Mouse (Mus musculus) 3134 (cell line): ENCODE measurements at regions not wholly inside any gene's neighbourhood (a gene's known extent, or its start where the extent isn't known, plus 50 kb on each side); places are given as distances from the start of the nearest gene placed in this dataset.

Experiments
- DNase-seq: peaks from one replicate; pipeline ENCODE4 v3.0.0-alpha.2; 2011; ENCODE audit warnings: low spot score; ENCODE audit not compliant: insufficient read length; ENCODE audit errors: extremely low read depth

DNA sequence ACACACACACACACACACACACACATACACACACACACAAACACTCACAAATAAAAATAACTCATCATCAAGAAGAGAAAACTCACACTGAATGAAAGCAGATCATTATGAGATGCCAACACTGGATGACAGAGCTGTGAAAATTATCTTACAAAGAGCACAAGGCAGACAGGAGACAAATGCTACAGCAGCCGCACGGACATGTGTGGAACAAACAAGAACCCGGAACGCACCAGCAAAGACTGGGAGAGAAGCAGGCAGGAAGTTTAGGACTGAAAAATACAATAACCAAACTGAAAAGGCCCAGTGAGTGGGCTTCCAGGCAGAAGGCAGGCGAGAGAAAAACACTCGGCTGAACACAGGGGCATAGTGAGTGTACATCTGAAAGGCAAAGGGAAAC lies 148.2 kb downstream of the Rplp1 start:
- no peak for DNase-seq

DNA sequence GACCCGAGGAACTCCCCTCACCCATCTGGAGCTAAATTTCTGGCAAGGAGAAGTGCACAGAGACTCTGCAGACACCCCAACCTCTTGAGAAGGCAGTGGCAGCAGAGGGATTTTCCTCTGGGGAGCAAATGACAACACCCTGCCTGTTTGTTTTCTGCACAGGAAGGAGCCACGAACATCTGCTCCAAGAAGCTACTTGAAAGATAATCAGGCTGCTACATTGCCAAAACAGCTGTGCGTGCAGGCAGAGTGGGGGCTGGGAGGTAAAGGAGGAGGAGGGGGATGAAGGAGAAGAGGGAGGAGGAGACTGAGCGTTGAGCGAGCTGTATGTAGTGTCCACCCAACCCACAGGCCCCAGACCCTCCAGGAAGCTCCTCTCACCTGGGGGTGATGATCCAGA lies 149.0 kb downstream of the Rplp1 start:
- no peak for DNase-seq

DNA sequence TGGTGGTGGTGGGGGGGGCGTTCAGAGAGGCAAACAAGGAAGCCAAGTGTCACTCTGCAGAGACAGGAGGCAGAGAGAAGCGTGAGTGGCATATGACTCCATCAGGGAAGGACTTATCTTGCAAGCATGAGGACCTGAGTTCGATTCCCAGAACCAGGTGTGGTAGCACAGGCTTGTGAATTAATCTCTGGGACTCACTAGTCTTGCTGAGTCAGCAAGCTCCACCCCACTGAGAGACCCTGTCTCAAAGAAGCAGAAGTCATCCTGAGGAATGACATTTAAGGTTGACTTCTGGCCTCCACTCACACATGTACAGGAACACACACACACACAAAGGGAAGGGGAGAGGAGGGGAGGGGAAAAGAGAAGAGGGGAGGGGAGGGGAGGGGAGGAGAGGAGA lies 156.5 kb downstream of the Rplp1 start:
- no peak for DNase-seq

DNA sequence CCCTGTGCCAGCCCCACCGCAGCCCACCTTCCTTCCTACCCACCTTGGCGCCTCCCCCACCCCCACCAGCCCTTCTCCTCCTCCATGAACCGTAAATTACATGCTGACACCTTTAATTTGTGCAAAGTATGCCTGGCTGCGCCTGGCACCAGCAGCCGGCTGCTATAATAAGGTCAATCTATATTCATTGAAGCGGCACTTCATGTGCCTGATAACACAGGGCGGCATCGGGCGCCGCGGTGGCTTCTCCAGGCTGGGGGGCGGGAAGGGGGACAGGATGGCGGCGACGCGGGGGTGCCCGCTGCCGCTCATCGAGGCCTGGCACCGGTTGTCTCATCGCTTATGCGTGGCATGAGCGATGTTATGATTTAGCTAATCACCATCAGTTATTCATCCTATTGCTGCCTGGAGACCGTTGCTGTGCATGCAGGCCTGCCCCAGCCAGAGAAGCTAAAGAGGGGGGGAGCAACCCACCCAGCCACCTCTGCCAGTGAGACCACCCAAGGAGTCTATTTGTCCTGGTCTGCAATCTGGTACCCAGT lies 157.5 kb downstream of the Rplp1 start:
- DNase-seq: peak; percentile 8

DNA sequence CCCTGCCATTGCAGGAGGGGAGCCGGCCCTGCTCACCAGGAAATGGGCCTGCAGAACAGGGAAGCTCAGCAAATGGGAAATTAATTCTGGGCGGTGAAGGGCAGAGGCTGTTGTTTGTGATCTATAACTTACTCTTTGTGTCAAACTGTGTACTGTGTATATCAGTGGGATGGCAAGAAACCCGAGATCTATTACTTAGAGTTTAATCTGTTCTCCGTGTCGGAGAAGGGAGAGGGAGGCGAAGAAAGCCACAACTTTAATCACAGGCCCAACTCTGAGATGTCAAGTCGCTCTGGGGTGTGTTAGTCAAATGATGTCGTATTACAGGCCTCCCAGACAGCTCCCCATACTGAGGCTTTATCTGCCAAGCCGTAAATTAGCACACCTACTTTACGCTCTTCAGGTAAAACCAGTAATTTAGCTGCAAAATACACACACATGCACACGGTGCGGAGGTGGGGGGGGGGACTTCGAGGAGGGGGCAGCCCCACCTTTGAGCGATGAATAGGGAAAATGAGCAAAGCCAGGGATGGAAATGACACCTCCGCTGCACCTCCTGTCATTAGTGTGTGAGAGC lies 158.0 kb downstream of the Rplp1 start:
- no peak for DNase-seq

DNA sequence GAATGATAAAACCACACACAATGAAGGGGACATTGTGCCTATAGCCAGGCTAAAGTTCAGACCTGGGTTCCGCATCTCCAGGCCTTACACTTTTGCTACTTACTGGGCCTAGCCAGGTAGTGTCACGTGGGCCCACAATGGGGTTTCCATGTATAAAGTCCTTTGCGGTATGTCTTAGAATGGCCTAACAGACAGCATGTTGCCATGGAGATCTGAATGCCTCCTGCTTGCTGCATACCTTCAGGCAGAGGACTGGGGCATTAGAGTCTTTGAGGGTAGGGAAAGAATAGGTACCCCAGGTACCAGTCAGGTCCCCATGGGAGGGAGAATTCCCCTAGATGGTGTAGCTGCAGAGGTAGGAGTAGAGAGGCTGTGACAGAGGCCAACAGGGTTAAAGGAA lies 159.0 kb downstream of the Rplp1 start:
- DNase-seq: no peak

DNA sequence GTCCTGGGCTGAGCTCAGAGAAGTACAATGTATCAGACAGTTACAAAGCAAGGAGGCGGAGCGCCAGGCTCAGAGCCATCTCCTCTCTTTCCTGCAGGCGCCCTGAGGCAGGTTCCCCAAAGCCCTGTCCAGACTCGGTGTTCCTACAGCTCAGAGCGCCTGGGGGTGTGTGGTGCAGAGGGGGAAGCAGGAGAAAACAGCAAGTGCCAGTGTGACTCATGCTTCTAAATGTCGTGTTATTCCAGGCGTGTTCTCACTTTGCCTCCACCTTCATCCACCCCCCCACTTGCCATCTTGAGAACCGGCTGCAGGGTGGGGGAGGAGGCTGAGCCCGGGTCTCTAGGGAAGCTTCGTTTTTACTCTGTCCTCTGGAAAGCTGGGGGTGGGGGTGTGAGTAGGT lies 160.5 kb downstream of the Rplp1 start:
- DNase-seq: peak; percentile 26

DNA sequence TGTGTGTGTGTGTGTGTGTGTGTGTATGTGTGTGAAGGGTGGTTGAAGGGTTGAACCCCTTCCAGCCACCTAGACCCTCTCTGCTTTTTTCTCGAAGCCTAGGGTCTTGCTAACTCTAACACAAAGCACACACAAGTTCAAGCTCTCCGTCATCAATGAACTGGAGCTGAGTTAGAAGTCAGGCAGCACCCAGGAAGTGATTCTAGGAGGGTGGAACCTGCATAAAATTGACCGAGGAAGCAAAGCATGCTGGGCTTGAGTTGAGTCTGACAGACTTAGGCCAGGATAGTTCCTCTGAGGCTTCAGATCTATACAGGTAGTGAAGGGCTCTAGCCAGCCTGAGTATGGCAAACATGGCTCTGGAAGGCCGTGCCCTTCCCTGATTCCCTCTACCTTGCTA lies 165.1 kb downstream of the Rplp1 start:
- DNase-seq: no peak

DNA sequence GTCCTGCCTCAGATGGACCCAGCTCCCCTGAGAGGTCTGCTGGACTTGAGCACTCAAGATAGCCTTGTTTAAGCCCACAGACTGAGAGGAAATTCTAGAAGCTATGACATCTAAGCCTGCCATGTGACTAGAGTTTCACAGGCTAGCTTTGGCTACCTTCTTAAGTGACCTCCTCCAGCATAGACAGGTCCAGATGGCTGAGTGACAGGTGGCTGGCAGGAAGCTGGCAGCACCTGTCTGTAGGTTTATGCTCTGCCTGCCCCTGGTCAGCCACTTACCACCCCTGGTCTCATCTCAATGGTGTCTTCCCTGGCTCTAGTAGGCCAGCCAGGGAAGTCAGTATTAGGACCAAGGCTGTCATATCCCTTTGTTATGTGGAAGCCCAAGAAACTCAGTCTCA lies 165.9 kb downstream of the Rplp1 start:
- no peak for DNase-seq

DNA sequence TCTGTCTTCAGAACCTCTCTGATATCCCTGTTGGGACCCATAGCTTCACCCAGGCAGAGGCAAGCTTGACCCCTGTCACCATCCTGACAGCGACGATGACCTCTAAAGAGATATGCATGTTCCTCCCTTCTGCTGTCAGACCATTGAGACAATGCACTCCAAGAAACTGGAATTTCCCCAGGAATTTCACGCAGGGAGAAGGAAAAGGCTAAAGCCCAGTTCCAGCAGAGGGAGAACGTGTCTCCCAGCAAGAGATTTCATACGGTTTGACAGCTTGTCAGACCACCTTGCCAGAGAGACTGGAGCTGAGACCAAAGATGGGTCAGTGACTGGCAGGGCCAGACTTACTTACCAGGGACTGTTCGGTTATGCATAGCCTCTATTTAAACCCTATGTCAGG lies 167.9 kb downstream of the Rplp1 start:
- DNase-seq: no peak

DNA sequence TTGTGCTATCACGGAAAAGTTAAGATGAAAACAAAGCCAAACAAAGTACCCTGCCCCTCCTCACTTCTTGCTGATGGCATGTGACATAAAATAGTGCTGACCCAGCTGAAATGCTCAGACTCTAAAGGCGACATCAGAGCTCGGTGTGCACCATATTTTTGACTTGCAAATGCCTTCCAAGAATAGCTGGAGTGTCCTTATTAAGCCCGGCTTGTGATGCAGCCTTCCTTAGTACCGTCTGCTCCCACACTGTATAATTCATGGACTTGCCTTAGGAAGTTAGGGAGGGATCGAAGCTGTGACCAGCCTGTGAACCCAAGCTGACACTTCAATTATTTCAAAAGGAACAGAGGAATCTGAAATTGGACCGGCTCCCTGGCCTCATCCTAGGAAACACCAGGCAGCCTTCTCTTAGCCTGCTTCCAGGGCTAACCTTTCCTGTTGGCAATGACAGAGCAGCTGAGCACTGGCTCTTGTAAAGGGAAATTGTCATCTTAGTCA lies 169.0 kb downstream of the Rplp1 start:
- DNase-seq: no peak

DNA sequence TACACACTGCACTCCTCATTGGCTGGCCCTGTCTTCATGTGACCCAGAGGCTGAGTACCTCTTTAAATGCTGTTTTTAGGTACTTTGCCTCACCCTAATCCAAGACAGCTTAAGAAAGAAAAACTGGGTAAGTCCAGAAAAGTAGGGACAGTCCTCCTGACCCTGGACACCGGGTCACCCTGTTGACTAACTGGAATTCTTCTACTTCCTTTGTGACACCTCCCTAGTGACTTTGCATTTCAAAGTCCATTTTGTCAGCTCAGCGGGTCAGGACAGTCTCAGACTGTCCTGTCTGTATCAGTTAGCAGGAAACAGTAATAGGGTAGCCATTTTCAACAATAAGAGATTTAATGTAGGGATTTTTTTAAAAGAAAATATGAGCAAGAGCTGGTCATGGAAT lies 180.8 kb downstream of the Rplp1 start:
- DNase-seq: no peak

DNA sequence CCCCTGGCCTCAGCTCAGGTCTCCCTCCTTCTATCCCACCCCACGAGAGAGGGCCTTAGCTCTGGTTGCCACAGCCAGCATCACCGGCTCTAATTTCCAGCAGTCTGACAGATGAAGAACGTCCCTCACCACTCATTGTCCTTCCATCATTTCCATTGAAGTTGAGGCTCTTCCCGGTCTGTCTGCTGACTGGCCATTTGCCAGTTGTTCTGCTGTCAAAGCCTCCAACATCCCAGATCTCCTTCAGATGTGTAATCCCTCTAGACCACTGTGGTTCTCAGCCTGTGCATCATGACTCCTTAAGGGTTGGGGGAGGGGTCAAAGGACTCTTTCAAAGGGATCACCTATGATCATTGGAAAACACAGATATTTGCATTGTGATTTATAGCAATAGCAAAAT lies 181.6 kb downstream of the Rplp1 start:
- no peak for DNase-seq

DNA sequence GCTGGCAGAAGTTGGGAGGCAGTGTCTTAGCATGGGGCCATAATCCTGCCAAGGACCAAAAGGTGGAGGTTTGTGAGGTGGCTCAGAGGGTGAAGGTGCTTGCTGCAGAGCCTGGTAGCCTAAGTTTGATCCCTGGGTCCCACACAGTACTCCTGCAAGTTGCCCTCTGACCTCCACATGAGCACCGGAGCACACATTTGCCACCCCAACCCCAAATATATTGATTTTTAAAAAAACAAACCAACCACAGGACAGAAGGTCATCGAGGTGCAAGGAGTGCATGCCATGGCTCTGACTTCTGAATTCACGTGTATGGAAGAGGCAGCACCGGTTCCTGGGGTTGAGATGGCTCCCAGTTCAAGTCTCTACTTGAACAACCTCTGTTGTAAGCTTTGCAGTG lies 186.2 kb downstream of the Rplp1 start:
- no peak for DNase-seq

DNA sequence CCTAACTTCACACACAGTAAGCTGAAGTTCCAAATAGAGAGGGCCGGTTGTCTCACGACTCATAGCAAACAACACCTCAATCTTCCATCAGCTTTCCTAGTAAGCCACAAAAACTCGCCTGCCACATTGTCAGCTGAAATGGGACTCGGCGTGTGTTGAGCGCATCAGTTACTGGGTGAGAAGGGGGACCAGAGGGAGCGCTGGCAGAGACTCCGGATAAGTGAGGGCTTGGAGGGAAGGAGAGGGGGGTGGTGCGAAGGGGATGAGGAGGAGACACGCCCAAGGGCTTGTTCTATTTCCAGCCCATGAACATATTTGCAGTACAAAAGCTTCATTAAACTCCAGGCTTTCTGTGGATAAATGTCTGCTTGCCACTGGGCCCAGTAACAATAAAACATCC lies 186.7 kb downstream of the Rplp1 start:
- DNase-seq: no peak

DNA sequence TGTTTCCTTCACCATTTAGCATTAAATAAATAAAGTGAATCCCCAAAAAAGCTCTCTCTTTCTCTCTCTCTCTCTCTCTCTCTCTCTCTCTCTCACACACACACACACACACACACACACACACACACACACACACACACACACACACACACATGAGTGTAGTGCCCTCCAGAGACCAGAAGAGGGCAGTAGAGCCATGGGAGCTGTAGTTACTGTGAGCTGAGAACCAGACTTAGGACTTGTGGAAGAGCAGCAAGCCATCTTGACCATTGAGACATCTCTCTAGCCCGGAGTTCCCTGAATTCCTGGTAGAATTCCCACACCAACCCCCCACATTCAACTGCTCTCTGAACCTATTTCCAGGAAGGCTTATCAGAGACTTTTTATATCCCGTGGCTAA lies 190.3 kb downstream of the Rplp1 start:
- no peak for DNase-seq

DNA sequence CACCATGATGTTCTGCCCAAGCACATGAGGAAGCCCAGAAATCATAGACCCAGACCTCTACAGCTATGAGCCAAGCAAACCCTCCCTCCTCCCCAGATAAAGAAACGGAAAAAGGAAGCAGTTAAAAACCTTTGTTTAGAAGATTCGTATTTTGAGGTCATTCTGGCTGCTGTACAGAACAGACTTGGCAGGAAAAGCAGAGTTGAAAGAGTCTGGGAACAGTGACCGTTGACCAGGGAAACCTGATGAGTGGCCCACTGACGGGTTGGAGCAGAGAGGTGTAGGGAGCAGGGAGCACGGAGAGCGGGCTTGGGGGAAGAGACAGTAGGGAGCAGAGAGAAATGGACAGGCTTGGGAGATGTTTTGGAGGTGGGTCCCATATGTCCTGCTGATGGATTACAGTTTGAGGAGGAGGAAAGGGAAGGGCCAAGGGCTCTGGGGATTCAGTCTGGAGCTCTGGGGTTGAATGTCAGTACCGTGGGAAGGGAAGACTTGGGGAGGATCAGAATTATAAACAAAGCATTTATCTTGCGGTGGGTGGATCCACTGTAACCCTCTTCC lies 191.2 kb downstream of the Rplp1 start:
- no peak for DNase-seq

DNA sequence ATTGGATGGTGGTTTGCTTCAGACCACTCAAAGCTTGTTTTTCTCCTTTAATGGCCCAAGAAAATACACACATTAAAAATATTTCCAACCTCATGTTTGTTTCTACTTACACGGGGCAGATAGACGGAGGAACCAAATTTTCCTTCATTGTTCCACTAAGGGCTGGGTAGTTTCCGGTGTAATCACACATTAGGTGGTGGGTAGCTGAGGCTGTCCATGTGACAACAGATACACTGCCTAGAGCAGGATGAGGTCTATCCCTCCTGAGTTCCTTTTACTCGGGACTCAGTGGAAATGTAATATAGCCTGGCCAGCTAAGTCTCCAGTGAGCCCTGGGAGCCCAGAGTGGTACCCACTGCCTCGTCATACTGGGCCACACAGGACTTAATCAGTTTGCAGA lies 192.5 kb downstream of the Rplp1 start:
- DNase-seq: no peak

DNA sequence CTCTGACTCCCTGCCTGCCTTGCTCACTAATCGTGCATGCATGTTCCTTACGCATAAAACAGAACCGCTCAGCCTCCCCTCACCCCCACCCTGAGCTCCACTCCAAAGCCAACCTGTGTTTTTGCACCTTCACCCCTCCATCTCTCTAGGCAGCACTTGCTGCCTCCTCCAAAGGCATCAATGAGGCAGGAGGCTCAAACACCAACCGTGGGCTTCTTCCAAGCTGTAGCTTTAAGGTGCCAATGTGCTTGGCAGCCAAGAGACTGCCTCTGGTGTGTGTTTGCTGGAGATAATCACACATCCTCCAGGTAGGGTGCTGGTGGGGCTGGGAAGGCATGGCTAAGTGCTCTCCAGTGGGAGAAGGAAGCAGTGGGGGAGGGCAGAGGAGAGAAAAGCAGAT lies 193.3 kb downstream of the Rplp1 start:
- DNase-seq: no peak

DNA sequence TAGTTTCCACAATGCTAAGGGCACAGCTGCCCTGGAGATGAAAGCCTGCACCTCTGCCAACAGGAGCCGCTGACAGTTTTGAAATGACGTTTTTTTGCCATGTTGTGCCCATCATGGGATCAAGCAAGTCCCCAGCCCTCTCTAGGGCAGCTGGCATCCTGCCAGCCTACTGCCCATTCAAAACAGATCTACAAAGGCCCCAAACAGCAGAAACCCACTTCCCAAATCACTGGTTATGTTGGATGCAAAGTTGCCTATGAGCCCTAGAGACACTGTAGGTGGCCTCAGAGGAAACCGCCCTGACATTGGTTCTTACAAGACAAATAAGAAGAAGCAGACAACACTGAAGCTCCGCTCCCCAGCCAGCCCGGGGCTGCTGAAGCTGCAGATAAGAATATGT lies 194.1 kb downstream of the Rplp1 start:
- DNase-seq: no peak

DNA sequence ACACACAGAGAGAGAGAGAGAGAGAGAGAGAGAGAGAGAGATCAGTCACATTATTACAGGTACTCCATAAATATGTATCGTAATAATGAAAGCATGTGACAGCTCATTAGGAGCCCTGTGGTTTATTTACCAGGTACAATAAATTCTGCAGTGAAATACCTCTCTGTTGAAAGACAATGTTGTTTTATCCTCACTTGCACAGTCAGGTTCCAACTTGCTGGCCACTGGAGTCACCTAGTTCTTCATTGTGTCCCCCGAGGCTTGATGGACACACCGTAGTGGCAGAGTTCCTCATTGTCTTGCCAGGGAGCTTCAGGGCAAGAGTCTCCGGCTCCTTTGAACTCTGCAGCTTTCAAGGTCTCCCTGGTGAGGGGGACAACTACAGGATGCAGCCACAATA lies 197.6 kb downstream of the Rplp1 start:
- DNase-seq: no peak

DNA sequence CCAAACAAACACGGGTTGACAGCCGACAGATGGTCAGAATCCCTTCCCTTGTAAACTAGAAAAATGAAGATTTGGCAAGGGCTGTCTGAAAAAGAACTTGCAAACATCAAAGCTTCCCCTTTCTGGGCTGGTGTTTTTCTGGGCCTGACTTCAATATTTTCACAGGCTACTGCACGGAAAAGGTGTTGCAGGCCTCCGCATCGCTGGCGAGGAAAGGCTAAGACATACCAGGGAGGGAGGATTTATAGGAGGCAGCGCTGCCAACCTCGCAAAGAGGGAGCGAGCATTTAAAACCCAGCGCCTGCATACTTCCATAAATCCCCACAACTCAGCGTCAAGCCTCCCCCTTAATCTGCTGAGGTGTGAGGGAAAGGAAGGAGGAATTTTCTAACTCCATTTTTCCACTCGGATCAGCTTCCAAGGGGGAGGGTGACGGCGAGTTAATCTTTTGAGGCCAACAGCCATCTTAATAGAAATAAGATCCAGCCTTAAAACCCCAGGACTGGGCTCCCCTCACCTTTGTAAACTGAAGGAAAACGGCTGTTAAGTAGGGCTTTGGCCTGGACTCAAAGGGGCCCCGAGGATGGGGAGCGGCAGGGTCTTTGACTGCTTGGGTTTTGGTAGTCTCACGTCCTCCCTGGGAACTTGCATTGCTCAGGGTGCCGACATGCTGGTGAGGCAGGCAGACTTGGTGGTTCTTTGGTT lies 199.9 kb downstream of the Rplp1 start:
- DNase-seq: no peak
